Mouse (Mus musculus): ENCODE results near the gene Pigw. TPM values are rescaled to one million over a fixed set of nuclear protein-coding genes. Genes with fewer than 3 reads are reported as not detected.

Gene Pigw
- total and polyA plus RNA-seq, 3 experiments: 2.7 to 3.5 TPM; not detected in 1

GRCm38 (mm10) chr11:84882346-84882745 lies 2.3 kb upstream of the Pigw start:
- Histone ChIP-seq H3K36me3 (ENCODE audit: control insufficient read depth in 1 of 2, insufficient read depth in 2 of 2, low read length in 2 of 2) (peaks cover 3 to 5% of the 10 kb centered on the region in 2 experiments; a peak in 3 of 4 replicates), H3K4me1 (ENCODE audit: control insufficient read depth in 1 of 2, insufficient read depth in 2 of 2, low read length in 2 of 2) (peaks cover 0 to 16% of the 10 kb centered on the region in 2 experiments; a peak in 3 of 4 replicates), H3K79me2 (ENCODE audit: control insufficient read depth, insufficient read depth, low read length, poor library complexity) (peaks cover 19% of the 10 kb centered on the region), H3K27ac (ENCODE audit: control insufficient read depth, low read depth, low read length) (no peak overlapping the region), H3K9ac (ENCODE audit: control insufficient read depth, low read depth, low read length, poor library complexity, severe bottlenecking) (no peak overlapping the region), H3K27me3 (ENCODE audit: control insufficient read depth in 1 of 2, insufficient read depth in 2 of 2, low read length in 2 of 2) (no peaks in the 10 kb centered on the region), H3K9me3 (replicated peaks; ENCODE audit: insufficient read depth, low read length) (no peaks in the 10 kb centered on the region), H3K4me3 (ENCODE audit: control insufficient read depth in 1 of 2, insufficient read depth in 1 of 2, low read depth in 2 of 2, low read length in 2 of 2) (no peak overlapping the region)
- TF ChIP-seq TBP (IDR thresholded peaks at IDR 0.05; ENCODE audit: low read depth, low read length) (no peak), MAFK (IDR thresholded peaks at IDR 0.05; ENCODE audit: borderline replicate concordance, low read depth, low read length) (no peak), POLR2AphosphoS2 (IDR thresholded peaks at IDR 0.05; ENCODE audit: low read length) (no peak)
- no peak for DNase-seq (ENCODE audit: low read depth, low spot score)

- peaks cover 0 to 16% of the 10 kb centered on the region in 2 experiments; a peak in 3 of 4 replicates for H3K4me1 ChIP-seq (ENCODE audit: control insufficient read depth in 1 of 2, insufficient read depth in 2 of 2, low read length in 2 of 2)
- peak overlapping the region; percentile 71 to 87 for H3K4me3 ChIP-seq (ENCODE audit: control insufficient read depth in 1 of 2, insufficient read depth in 1 of 2, low read depth in 2 of 2, low read length in 2 of 2)
- no peak for TF ChIP-seq UBTF (IDR thresholded peaks at IDR 0.05; ENCODE audit: borderline replicate concordance, insufficient read depth, low read depth, low read length)
- H3K27ac ChIP-seq (ENCODE audit: control insufficient read depth, low read depth, low read length): no peak overlapping the region
- no peaks in the 10 kb centered on the region for H3K9me3 ChIP-seq (replicated peaks; ENCODE audit: insufficient read depth, low read length)
- no peaks in the 10 kb centered on the region for H3K27me3 ChIP-seq (ENCODE audit: control insufficient read depth in 1 of 2, insufficient read depth in 2 of 2, low read length in 2 of 2)
- peaks cover 19% of the 10 kb centered on the region for H3K79me2 ChIP-seq (ENCODE audit: control insufficient read depth, insufficient read depth, low read length, poor library complexity)
- H3K9ac ChIP-seq (ENCODE audit: control insufficient read depth, low read depth, low read length, poor library complexity, severe bottlenecking): peak overlapping the region; percentile 88
- DNase-seq (ENCODE audit: low read depth, low spot score): peak; percentile 25
- H3K36me3 ChIP-seq (ENCODE audit: control insufficient read depth in 1 of 2, insufficient read depth in 2 of 2, low read length in 2 of 2): peaks cover 3 to 5% of the 10 kb centered on the region in 2 experiments; a peak in 3 of 4 replicates
These were observed 886 bp upstream of the Pigw start for GRCm38 (mm10) chr11:84880971-84881370.

GRCm38 (mm10) chr11:84880465-84880961 lies 428 bp upstream of the Pigw start:
- peaks cover 3 to 5% of the 10 kb centered on the region in 2 experiments; a peak in 3 of 4 replicates for H3K36me3 ChIP-seq (ENCODE audit: control insufficient read depth in 1 of 2, insufficient read depth in 2 of 2, low read length in 2 of 2)
- no peaks in the 10 kb centered on the region for H3K9me3 ChIP-seq (replicated peaks; ENCODE audit: insufficient read depth, low read length)
- TF ChIP-seq ZMIZ1 (IDR thresholded peaks at IDR 0.05; ENCODE audit: low read depth, low read length) (no peak), SMC3 (IDR thresholded peaks at IDR 0.05; ENCODE audit: low read depth, low read length) (no peak), MYC (IDR thresholded peaks at IDR 0.05; ENCODE audit: low read depth, low read length) (0 out of 2 replicates have a peak, but pooled peaks have one; percentile 17), CTCF (IDR thresholded peaks at IDR 0.05 in 2 of 3, conservative IDR thresholded peaks at IDR 0.05 in 1 of 3; ENCODE audit: control insufficient read depth in 1 of 3, insufficient read depth in 1 of 3, low read depth in 2 of 3, low read length in 3 of 3, poor library complexity in 1 of 3, severe bottlenecking in 1 of 3) (peak; percentile 16 to 22 (median 22); a peak in 2 of 6 replicates)
- peaks cover 0 to 16% of the 10 kb centered on the region in 2 experiments; a peak in 3 of 4 replicates for H3K4me1 ChIP-seq (ENCODE audit: control insufficient read depth in 1 of 2, insufficient read depth in 2 of 2, low read length in 2 of 2)
- peak; percentile 75 for DNase-seq (ENCODE audit: low read depth, low spot score)
- H3K4me3 ChIP-seq (ENCODE audit: control insufficient read depth in 1 of 2, insufficient read depth in 1 of 2, low read depth in 2 of 2, low read length in 2 of 2): peak overlapping the region; percentile 71 to 87
- H3K27me3 ChIP-seq (ENCODE audit: control insufficient read depth in 1 of 2, insufficient read depth in 2 of 2, low read length in 2 of 2): no peaks in the 10 kb centered on the region
- H3K9ac ChIP-seq (ENCODE audit: control insufficient read depth, low read depth, low read length, poor library complexity, severe bottlenecking): peak overlapping the region; percentile 88
- peaks cover 19% of the 10 kb centered on the region for H3K79me2 ChIP-seq (ENCODE audit: control insufficient read depth, insufficient read depth, low read length, poor library complexity)
- peak overlapping the region; percentile 57 for H3K27ac ChIP-seq (ENCODE audit: control insufficient read depth, low read depth, low read length)
